Mouse (Mus musculus) liver, postnatal 0 days (tissue): ENCODE measurements at regions not wholly inside any gene's neighbourhood (a gene's known extent, or its start where the extent isn't known, plus 50 kb on each side); places are given as distances from the start of the nearest gene placed in this dataset.

Experiments
- CTCF ChIP-seq: sonication (generic); IDR thresholded peaks from 2 replicates; pipeline ENCODE4 v1.5.1; 2016; ENCODE audit warnings: antibody characterized with exemption, low read depth
- EP300 ChIP-seq: IDR thresholded peaks from 2 replicates; pipeline ENCODE4 v1.6.1; 2016; ENCODE audit warnings: antibody characterized with exemption, low read depth, mild to moderate bottlenecking

DNA sequence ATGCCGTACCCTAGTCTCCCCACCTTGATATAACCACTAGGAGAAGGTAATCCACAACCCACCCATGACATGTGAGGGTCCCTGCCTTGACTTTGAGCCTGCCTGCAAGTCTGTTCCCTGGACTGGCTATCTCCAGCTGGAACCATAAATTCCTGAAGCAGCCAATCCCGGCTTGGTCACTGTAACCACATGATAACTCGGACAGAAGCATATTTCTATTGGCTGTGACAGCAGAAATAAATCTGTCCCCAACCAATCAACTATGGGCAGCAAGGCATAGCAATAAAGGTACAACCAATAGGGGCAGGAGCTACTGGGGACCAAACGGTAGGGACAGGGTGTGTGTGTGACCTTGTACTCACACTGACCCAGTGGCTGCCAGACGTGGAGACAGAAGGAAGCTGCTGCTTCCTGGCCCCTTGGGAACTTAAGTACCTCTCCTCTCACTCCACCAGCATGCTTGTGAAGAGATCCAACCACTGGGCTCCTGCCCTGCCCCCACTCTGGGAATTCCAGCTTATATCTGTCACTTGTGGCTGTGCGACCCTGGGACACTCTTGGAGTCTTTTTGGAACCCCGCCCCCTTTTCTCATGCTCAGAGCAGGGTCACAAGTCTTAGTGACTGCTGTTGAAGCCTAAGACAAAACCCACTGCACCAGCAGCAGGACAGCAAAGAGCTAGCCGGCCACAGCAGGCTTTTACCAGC, 51.8 kb upstream of the Ttc34 start:
- TF ChIP-seq CTCF (no peak), EP300 (no peak)
